Mouse (Mus musculus): ENCODE data around the gene Gm26661. TPM values are rescaled to one million over a fixed set of nuclear protein-coding genes. Genes with fewer than 3 reads are reported as not detected.

Gm26661 gene
- not detected for polyA plus RNA-seq (2015; fragmentation: Illumina TruSeq; extraction: RNeasy Lipid Tissue Mini Kit (QIAGEN cat#74804); ENCODE audit: insufficient read depth, low replicate concordance)

DNA sequence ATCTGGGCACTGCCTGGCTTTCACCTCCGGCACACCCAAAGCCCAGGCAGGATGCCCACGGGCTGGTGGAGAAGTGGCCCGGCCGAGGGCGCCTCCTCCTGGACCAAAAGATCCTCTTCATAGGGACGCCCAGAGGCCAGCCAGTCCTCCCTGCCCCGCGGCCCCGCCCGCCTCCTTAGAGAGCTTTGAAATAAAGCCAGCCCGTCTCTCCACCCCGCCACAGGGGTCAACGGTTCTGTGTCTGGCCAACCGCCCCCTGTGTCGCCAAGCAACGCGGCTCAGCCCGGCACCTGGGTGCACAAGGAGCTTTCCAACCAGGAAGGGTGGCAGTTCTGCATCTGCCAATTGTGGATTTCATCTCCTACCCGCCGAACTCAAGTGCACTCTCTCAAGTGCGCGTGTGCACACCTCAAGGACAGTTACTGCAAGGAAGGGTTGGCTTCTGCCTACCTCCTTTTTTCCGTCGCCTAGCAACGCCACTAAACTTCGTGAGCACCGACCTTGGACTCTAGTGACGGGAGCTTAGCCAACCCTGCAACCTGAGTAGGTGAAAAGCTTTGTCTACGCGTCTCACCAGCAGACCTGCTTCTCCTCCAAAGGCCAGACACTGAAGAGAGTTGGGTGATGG, at the start of gene Gm26661:
Gm26661 (plus strand) TSS at position 56 of the 628 bp plus-strand sequence.

DNA sequence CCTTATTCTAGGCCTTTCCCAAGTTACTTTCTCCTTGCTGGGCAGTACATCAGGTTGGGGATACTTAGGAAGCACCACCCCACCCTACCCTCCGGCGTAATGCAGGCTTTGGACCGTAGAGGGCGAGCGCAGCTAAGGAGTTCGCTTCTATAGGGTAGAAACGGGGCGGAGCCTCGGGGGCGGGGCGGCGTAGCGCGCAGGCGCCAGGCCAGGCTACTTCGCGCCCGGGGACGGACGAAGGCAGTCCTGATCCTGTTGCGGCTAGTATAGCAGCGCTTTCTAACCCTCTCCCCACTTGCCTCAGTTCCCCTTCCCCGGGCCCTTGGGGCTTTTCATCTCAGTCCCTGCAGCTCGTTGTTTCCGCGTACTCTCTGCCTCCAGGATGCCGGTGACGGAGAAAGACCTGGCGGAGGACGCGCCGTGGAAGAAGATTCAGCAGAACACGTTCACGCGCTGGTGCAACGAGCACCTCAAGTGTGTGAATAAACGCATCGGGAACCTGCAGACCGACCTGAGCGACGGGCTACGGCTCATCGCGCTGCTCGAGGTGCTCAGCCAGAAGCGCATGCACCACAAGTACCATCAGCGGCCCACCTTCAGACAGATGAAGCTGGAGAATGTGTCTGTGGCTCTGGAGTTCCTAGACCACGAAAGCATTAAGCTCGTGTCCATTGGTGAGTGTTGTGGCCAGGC, 26.5 kb downstream of the Gm26661 start, which contains the start of gene Flnb:
Flnb (plus strand) TSS at position 188 of the 693 bp plus-strand sequence.

Other genes starting within 250 kb of the Gm26661 start
- gene Gm3558, start 223.0 kb upstream of the Gm26661 start, polyA plus RNA-seq (2015; fragmentation: Illumina TruSeq; extraction: RNeasy Lipid Tissue Mini Kit (QIAGEN cat#74804); ENCODE audit: insufficient read depth, low replicate concordance): 0.29 TPM
- gene Gm10338, start 196.0 kb upstream of the Gm26661 start, polyA plus RNA-seq (2015; fragmentation: Illumina TruSeq; extraction: RNeasy Lipid Tissue Mini Kit (QIAGEN cat#74804); ENCODE audit: insufficient read depth, low replicate concordance): not detected
- not detected for gene Gm10128, start 147.6 kb upstream of the Gm26661 start, polyA plus RNA-seq (2015; fragmentation: Illumina TruSeq; extraction: RNeasy Lipid Tissue Mini Kit (QIAGEN cat#74804); ENCODE audit: insufficient read depth, low replicate concordance)
- gene Flnb, start 26.4 kb downstream of the Gm26661 start, polyA plus RNA-seq (2015; fragmentation: Illumina TruSeq; extraction: RNeasy Lipid Tissue Mini Kit (QIAGEN cat#74804); ENCODE audit: insufficient read depth, low replicate concordance): 10.4 TPM
- gene Gm45521, start 165.7 kb downstream of the Gm26661 start, polyA plus RNA-seq (2015; fragmentation: Illumina TruSeq; extraction: RNeasy Lipid Tissue Mini Kit (QIAGEN cat#74804); ENCODE audit: insufficient read depth, low replicate concordance): not detected
- 99.6 TPM for gene Dnase1l3, start 203.0 kb downstream of the Gm26661 start, polyA plus RNA-seq (2015; fragmentation: Illumina TruSeq; extraction: RNeasy Lipid Tissue Mini Kit (QIAGEN cat#74804); ENCODE audit: insufficient read depth, low replicate concordance)
- 12.7 TPM for gene Abhd6, start 211.3 kb downstream of the Gm26661 start, polyA plus RNA-seq (2015; fragmentation: Illumina TruSeq; extraction: RNeasy Lipid Tissue Mini Kit (QIAGEN cat#74804); ENCODE audit: insufficient read depth, low replicate concordance)

Data from spleen, adult 10 weeks (tissue).